Mouse (Mus musculus) spleen, adult 2 months (tissue): ENCODE data around the gene Trpc3.

Experiments used
- CTCF ChIP-seq: fragments of 200-500 bp; IDR thresholded peaks from 2 replicates; pipeline ENCODE4 v1.5.1; 2011; ENCODE audit warnings: mild to moderate bottlenecking, inconsistent platforms; ENCODE audit not compliant: insufficient read depth, insufficient read length, insufficient replicate concordance; ENCODE audit errors: extremely low read depth
- POLR2A ChIP-seq: fragments of 200-500 bp; IDR thresholded peaks from 2 replicates; pipeline ENCODE4 v1.6.1; 2011; ENCODE audit warnings: low read depth, low read length, inconsistent platforms

DNA sequence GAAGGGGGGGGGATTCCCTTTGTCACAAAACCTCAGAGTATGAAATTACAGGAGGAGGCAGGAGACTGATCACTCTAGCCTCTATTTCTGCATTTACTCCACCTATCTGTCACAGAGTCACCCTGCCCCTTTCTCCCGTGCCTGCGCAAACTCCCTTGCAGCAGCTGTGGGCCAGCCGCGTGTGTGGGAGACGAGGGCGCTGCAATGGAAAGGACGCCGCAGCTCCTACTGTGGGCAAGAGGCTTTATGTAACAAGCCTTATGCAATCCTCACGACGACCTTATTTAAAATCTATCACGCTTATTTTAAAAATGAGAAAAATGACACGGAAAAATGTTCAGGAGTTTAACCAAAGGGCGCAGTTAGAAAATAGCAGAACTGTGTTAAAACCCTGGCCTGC lies 47.2 kb downstream of the Trpc3 start:
- TF ChIP-seq CTCF (no peak), POLR2A (no peak)
